Mouse (Mus musculus): ENCODE results near the gene Eif2ak1.

Gene Eif2ak1

DNA sequence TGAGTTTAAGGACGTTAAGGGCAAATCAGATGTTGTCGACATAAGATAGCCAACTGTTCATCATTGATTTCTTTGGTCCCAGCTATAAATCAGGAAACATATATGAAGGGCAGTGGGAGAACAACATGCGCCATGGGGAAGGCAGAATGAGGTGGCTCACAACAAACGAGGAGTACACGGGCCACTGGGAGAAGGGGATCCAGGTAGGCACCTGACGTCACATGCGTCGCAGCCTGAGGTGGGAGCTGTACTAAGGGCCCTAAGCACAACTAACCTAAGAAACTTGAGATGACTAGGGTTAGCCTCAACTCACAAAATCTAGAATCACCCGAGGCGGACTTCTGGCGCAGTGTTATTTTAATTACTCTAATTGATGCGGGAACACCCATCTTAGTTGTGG is 130.8 kb downstream of the Eif2ak1 start:
- no peak for DNase-seq (ENCODE audit: low spot score)

DNA sequence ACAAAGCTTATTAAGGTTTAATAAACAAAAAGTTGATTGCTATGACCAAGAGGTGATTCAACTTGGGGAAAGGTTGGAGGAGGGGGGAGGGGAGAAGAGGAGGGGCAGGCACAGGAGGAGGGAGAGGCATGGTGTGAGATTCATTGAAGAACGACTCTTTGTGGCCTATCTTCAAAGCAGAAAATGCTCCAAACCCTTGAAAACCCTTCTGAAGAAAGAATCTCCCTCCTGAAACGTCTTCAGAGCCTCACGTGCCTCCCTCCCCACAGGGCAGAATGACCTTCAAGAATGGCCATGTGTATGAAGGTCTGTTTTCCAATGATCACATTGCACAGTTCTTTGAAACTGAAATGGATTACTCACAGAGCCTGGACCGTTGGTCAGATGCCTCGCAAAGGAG is 132.4 kb downstream of the Eif2ak1 start:
- no peak for DNase-seq (ENCODE audit: low spot score)

Data from lung, postnatal 25 days (tissue).